Mouse (Mus musculus): ENCODE results near the gene Rgs4.

GRCm38 (mm10) chr1:169785981-169786380, 38.5 kb upstream of the Rgs4 start:
- TF ChIP-seq POLR2A (IDR thresholded peaks at IDR 0.05; ENCODE audit: control insufficient read depth, low read depth, low read length) (no peak), CTCF (IDR thresholded peaks at IDR 0.05; ENCODE audit: control insufficient read depth, insufficient read depth, insufficient replicate concordance, low read depth, low read length) (no peak)

All from testis, adult 2 months (tissue).